ENCODE assay signal across 13 mouse cellular contexts in genomic region chr8:86411232-86411631, GRCm38 (mm10).
"Had no signal": no experiment of that assay in that cellular context is flagged by ENCODE, and none has a peak within 500 bp of the region (broad histone marks: within the 10 kb centered on the region; RNA-seq: fewer than 3 reads in every experiment).

No protein-coding gene starts in this region.

- H3K27ac ChIP-seq: limb, embryonic 10.5 days; liver, embryonic 12.5 days; midbrain, embryonic 10.5 days; neural tube, embryonic 13.5 days; stomach, postnatal 0 days had no signal

- DNase-seq: kidney, adult 8-10 months; kidney, postnatal 25 days; layer of hippocampus, postnatal 36 days; lung, embryonic 14.5 days; lung, postnatal 10 days; lung, postnatal 4 days; thymus, adult 18-20 months; thymus, postnatal 25 days had no signal

- H3K4me3 ChIP-seq: limb, embryonic 10.5 days; liver, embryonic 12.5 days; midbrain, embryonic 10.5 days; neural tube, embryonic 13.5 days had no signal
